Mouse (Mus musculus) limb, embryonic 15.5 days (tissue): Measurements from ENCODE around the gene Krt15. TPM values are rescaled to one million over a fixed set of nuclear protein-coding genes. Genes with fewer than 3 reads are reported as not detected.

Experiments used
- ATAC-seq: fragments of 200-750 bp; cut with Nextera tagmentation; 2 replicates; pipeline ENCODE4 v1.8.0; 2017; ENCODE audit warnings: low read depth, moderate TSS enrichment; ENCODE audit not compliant: insufficient number of reproducible peaks, low FRiP score, low TSS enrichment
- H3K27ac ChIP-seq: fragments of 300-500 bp; sonication (generic); 2 replicates; pipeline ENCODE4 v1.5.1; 2015; ENCODE audit warnings: moderate library complexity, mild to moderate bottlenecking, inconsistent platforms
- H3K27me3 ChIP-seq: fragments of 300-500 bp; sonication (generic); 2 replicates; pipeline ENCODE4 v1.6.1; 2015; ENCODE audit warnings: inconsistent platforms
- H3K36me3 ChIP-seq: fragments of 300-500 bp; sonication (generic); 2 replicates; pipeline ENCODE4 v1.6.1; 2015; ENCODE audit warnings: inconsistent platforms
- H3K4me1 ChIP-seq: fragments of 300-500 bp; sonication (generic); 2 replicates; pipeline ENCODE4 v1.6.1; 2015; ENCODE audit warnings: inconsistent platforms
- H3K4me2 ChIP-seq: fragments of 300-500 bp; sonication (generic); 2 replicates; pipeline ENCODE4 v1.6.1; 2015; ENCODE audit warnings: mild to moderate bottlenecking, inconsistent platforms
- H3K4me3 ChIP-seq: fragments of 300-500 bp; sonication (generic); 2 replicates; pipeline ENCODE4 v1.5.1; 2015; ENCODE audit warnings: mild to moderate bottlenecking, inconsistent platforms
- H3K9ac ChIP-seq: fragments of 300-500 bp; sonication (generic); 2 replicates; pipeline ENCODE4 v1.6.1; 2015; ENCODE audit warnings: inconsistent platforms
- H3K9me3 ChIP-seq: fragments of 300-500 bp; sonication (generic); 2 replicates; pipeline ENCODE4 v1.6.1; 2016; ENCODE audit warnings: inconsistent platforms
- WGBS: fragments of 180-500 bp; shearing (Covaris S2); methylation state at CpG from one replicate; pipeline ENCODE4 v1.1.7; 2015; 5-methylcytosine and 5-hydroxymethylcytosine counted together
- polyA plus RNA-seq: library from polyadenylated mRNA; unstranded; fragments of >200 nt; fragmentation: Nextera tagmentation; extraction: Ambion mirVana; gene quantifications from 2 replicates; pipeline ENCODE4 v1.2.1, GENCODE M21; 2015

The Krt15 gene
- 1,213 and 1,252 TPM in 2 replicates for polyA plus RNA-seq

GRCm38 (mm10) chr11:100135731-100136130, at the start of gene Krt15:
Gene Krt15 (minus strand): TSS chr11:100135928.
- Histone ChIP-seq H3K9ac (no peak within 1 kb of the TSS), H3K4me2 (peak within 1 kb of the TSS; percentile 24; the same call in 1 of the 2 replicates), H3K27me3 (0 out of 2 replicates have a peak, but pooled peaks cover 2% of the 10 kb centered on the region), H3K36me3 (no peaks in the 10 kb centered on the region), H3K4me1 (peaks cover 29% of the 10 kb centered on the region), H3K9me3 (no peaks in the 10 kb centered on the region), H3K4me3 (peak within 1 kb of the TSS; percentile 21), H3K27ac (0 out of 2 replicates have a peak within 1 kb of the TSS, but pooled peaks have one; percentile 33)
- 48% methylated on average over 7 of the region's 7 CpGs for WGBS
- no peak for ATAC-seq

GRCm38 (mm10) chr11:100181725-100182124, 46.0 kb upstream of the Krt15 start:
- WGBS, result 67% methylated on average over 7 of the region's 7 CpGs
- Histone ChIP-seq H3K27me3 (no peaks in the 10 kb centered on the region), H3K9ac (no peak overlapping the region), H3K36me3 (no peaks in the 10 kb centered on the region), H3K4me3 (no peak overlapping the region), H3K27ac (no peak overlapping the region), H3K4me1 (no peaks in the 10 kb centered on the region), H3K9me3 (no peaks in the 10 kb centered on the region), H3K4me2 (no peak overlapping the region)
- no peak for ATAC-seq

- H3K9ac ChIP-seq, result no peak overlapping the region
- H3K27me3 ChIP-seq, result no peaks in the 10 kb centered on the region
- no peaks in the 10 kb centered on the region for H3K9me3 ChIP-seq
- H3K27ac ChIP-seq, result no peak overlapping the region
- H3K4me2 ChIP-seq, result no peak overlapping the region
- WGBS, result 72% methylated on average over 3 of the region's 3 CpGs
- no peaks in the 10 kb centered on the region for H3K36me3 ChIP-seq
- H3K4me3 ChIP-seq, result no peak overlapping the region
- ATAC-seq, result no peak
- H3K4me1 ChIP-seq, result no peaks in the 10 kb centered on the region
These were observed 43.5 kb upstream of the Krt15 start for GRCm38 (mm10) chr11:100179260-100179659.

- Histone ChIP-seq H3K36me3 (no peaks in the 10 kb centered on the region), H3K9me3 (no peaks in the 10 kb centered on the region), H3K4me3 (no peak overlapping the region), H3K4me2 (no peak overlapping the region), H3K27ac (no peak overlapping the region), H3K27me3 (no peaks in the 10 kb centered on the region), H3K4me1 (no peaks in the 10 kb centered on the region), H3K9ac (no peak overlapping the region)
- 83% methylated on average over 5 of the region's 5 CpGs for WGBS
- no peak for ATAC-seq
These were observed 42.6 kb upstream of the Krt15 start for GRCm38 (mm10) chr11:100178307-100178706.

- no peaks in the 10 kb centered on the region for H3K9me3 ChIP-seq
- no peaks in the 10 kb centered on the region for H3K4me1 ChIP-seq
- no peak overlapping the region for H3K27ac ChIP-seq
- H3K9ac ChIP-seq, result no peak overlapping the region
- no peaks in the 10 kb centered on the region for H3K36me3 ChIP-seq
- WGBS, result 36% methylated on average over 9 of the region's 9 CpGs
- H3K27me3 ChIP-seq, result no peaks in the 10 kb centered on the region
- no peak for ATAC-seq
- no peak overlapping the region for H3K4me3 ChIP-seq
- no peak overlapping the region for H3K4me2 ChIP-seq
These were observed 41.1 kb upstream of the Krt15 start for GRCm38 (mm10) chr11:100176791-100177190.

- Histone ChIP-seq H3K9me3 (no peaks in the 10 kb centered on the region), H3K4me3 (no peak overlapping the region), H3K27ac (no peak overlapping the region), H3K27me3 (no peaks in the 10 kb centered on the region), H3K4me2 (no peak overlapping the region), H3K36me3 (no peaks in the 10 kb centered on the region), H3K4me1 (peaks cover 12% of the 10 kb centered on the region), H3K9ac (no peak overlapping the region)
- WGBS, result 30% methylated on average over 14 of the region's 14 CpGs
- no peak for ATAC-seq
These were observed 33.3 kb upstream of the Krt15 start for GRCm38 (mm10) chr11:100168765-100169762.

- WGBS, result 65% methylated on average over 8 of the region's 8 CpGs
- ATAC-seq, result no peak
- Histone ChIP-seq H3K36me3 (no peaks in the 10 kb centered on the region), H3K4me1 (peaks cover 12% of the 10 kb centered on the region), H3K4me3 (no peak overlapping the region), H3K27me3 (no peaks in the 10 kb centered on the region), H3K4me2 (no peak overlapping the region), H3K9me3 (no peaks in the 10 kb centered on the region), H3K27ac (no peak overlapping the region), H3K9ac (no peak overlapping the region)
These were observed 32.3 kb upstream of the Krt15 start for GRCm38 (mm10) chr11:100168071-100168470.

- H3K4me3 ChIP-seq, result no peak overlapping the region
- no peaks in the 10 kb centered on the region for H3K27me3 ChIP-seq
- H3K4me2 ChIP-seq, result no peak overlapping the region
- no peak for ATAC-seq
- H3K9ac ChIP-seq, result no peak overlapping the region
- H3K27ac ChIP-seq, result no peak overlapping the region
- WGBS, result 40% methylated on average over 7 of the region's 7 CpGs
- peaks cover 12% of the 10 kb centered on the region for H3K4me1 ChIP-seq
- H3K9me3 ChIP-seq, result no peaks in the 10 kb centered on the region
- H3K36me3 ChIP-seq, result no peaks in the 10 kb centered on the region
These were observed 28.7 kb upstream of the Krt15 start for GRCm38 (mm10) chr11:100164392-100164791.

GRCm38 (mm10) chr11:100157908-100158477, 22.3 kb upstream of the Krt15 start:
- Histone ChIP-seq H3K9ac (no peak overlapping the region), H3K36me3 (no peaks in the 10 kb centered on the region), H3K4me2 (no peak overlapping the region), H3K27ac (no peak overlapping the region), H3K9me3 (no peaks in the 10 kb centered on the region), H3K4me3 (no peak overlapping the region), H3K27me3 (no peaks in the 10 kb centered on the region), H3K4me1 (peaks cover 8% of the 10 kb centered on the region)
- WGBS, result 58% methylated on average over 6 of the region's 6 CpGs
- no peak for ATAC-seq

- 72% methylated on average over 3 of the region's 3 CpGs for WGBS
- no peaks in the 10 kb centered on the region for H3K9me3 ChIP-seq
- ATAC-seq, result no peak
- no peak overlapping the region for H3K4me2 ChIP-seq
- no peak overlapping the region for H3K27ac ChIP-seq
- H3K27me3 ChIP-seq, result no peaks in the 10 kb centered on the region
- no peak overlapping the region for H3K4me3 ChIP-seq
- H3K4me1 ChIP-seq, result peaks cover 8% of the 10 kb centered on the region
- H3K36me3 ChIP-seq, result no peaks in the 10 kb centered on the region
- H3K9ac ChIP-seq, result no peak overlapping the region
These were observed 21.6 kb upstream of the Krt15 start for GRCm38 (mm10) chr11:100157331-100157730.

GRCm38 (mm10) chr11:100155497-100156255, 19.9 kb upstream of the Krt15 start:
- Histone ChIP-seq H3K4me3 (no peak overlapping the region), H3K4me1 (peaks cover 8% of the 10 kb centered on the region), H3K9ac (no peak overlapping the region), H3K27ac (peak overlapping the region; percentile 27; the same call in 1 of the 2 replicates), H3K27me3 (no peaks in the 10 kb centered on the region), H3K4me2 (no peak overlapping the region), H3K36me3 (no peaks in the 10 kb centered on the region), H3K9me3 (no peaks in the 10 kb centered on the region)
- WGBS, result 52% methylated on average over 8 of the region's 8 CpGs
- no peak for ATAC-seq
